Mouse (Mus musculus) bone marrow macrophage, adult 2 months (primary cell): ENCODE data around the gene Ttll13.

Source experiments
- CTCF ChIP-seq: IDR thresholded peaks from 2 replicates; pipeline ENCODE4 v1.5.1; 2012; ENCODE audit warnings: low read depth, mild to moderate bottlenecking, low read length, moderate library complexity
- POLR2A ChIP-seq: IDR thresholded peaks from 2 replicates; pipeline ENCODE4 v1.6.1; 2012; ENCODE audit warnings: mild to moderate bottlenecking, low read depth, low read length, borderline replicate concordance

- TF ChIP-seq POLR2A = no peak
- no peak for TF ChIP-seq CTCF
Observed at GRCm38 (mm10) chr7:80294764-80295648, 48.8 kb downstream of the Ttll13 start.
